Mouse (Mus musculus) heart, adult 2 months (tissue): ENCODE data around the gene Lamtor4. TPM values are rescaled to one million over a fixed set of nuclear protein-coding genes. Genes with fewer than 3 reads are reported as not detected.

Experiments used
- DNase-seq, 2 experiments: peaks; one replicate each; pipeline ENCODE4 v3.0.0; 2021
- H3K27ac ChIP-seq: fragments of 200-600 bp; 2 replicates; pipeline ENCODE4 v1.8.1; 2022
- H3K27me3 ChIP-seq: fragments of 200-500 bp; 2 replicates; pipeline ENCODE4 v1.6.1; 2012; ENCODE audit warnings: mild to moderate bottlenecking, low read length, inconsistent platforms, mixed read lengths; ENCODE audit not compliant: control insufficient read depth, insufficient read depth
- H3K36me3 ChIP-seq: fragments of 200-500 bp; 2 replicates; pipeline ENCODE4 v1.6.1; 2012; ENCODE audit warnings: low read length, inconsistent platforms; ENCODE audit not compliant: control insufficient read depth, insufficient read depth
- H3K4me1 ChIP-seq: fragments of 200-500 bp; 2 replicates; pipeline ENCODE4 v1.6.1; 2011; ENCODE audit warnings: low read length; ENCODE audit not compliant: control insufficient read depth, insufficient read depth
- H3K4me3 ChIP-seq: fragments of 200-600 bp; 2 replicates; pipeline ENCODE4 v1.8.1; 2022
- H3K79me2 ChIP-seq: fragments of 200-500 bp; replicated peaks from 2 replicates; pipeline ENCODE4 v1.6.1; 2012; ENCODE audit warnings: mild to moderate bottlenecking, inconsistent platforms, low read length, moderate library complexity, mixed read lengths; ENCODE audit not compliant: control insufficient read depth, insufficient read depth
- H3K9ac ChIP-seq: fragments of 200-500 bp; 2 replicates; pipeline ENCODE4 v1.6.1; 2012; ENCODE audit warnings: low read depth, mild to moderate bottlenecking, control low read depth, inconsistent platforms, low read length, mixed read lengths
- CTCF ChIP-seq: fragments of 200-600 bp; IDR thresholded peaks from 2 replicates; pipeline ENCODE4 v1.8.1; 2022; ENCODE audit warnings: antibody characterized with exemption, mild to moderate bottlenecking, moderate library complexity
- EP300 ChIP-seq: fragments of 200-500 bp; IDR thresholded peaks from 2 replicates; pipeline ENCODE4 v1.6.1; 2011; ENCODE audit warnings: low read depth, low read length, control low read depth; ENCODE audit not compliant: insufficient read depth
- POLR2A ChIP-seq: fragments of 200-500 bp; IDR thresholded peaks from 2 replicates; pipeline ENCODE4 v1.6.1; 2011; ENCODE audit warnings: mild to moderate bottlenecking, low read depth, low read length, control low read depth; ENCODE audit not compliant: insufficient read depth
- WGBS: fragments of 180-500 bp; shearing (Covaris S2); methylation state at CpG from one replicate; pipeline ENCODE4 v1.1.7; 2018; 5-methylcytosine and 5-hydroxymethylcytosine counted together
- intact Hi-C: fragments of 180-260 bp; cut with DNase I; formaldehyde crosslinking; loops from one replicate; pipeline ENCODE4 v1.15.1; 2025
- polyA plus RNA-seq: library from polyadenylated mRNA; depleted of rRNA; stranded (reverse); fragments of >200 nt; gene quantifications from 2 replicates; pipeline ENCODE4 v1.2.3, GENCODE M21; 2012; rRNA removed
- total RNA-seq, 2 experiments: library from RNA; stranded (reverse); gene quantifications; 2 replicates each; pipeline ENCODE4 v1.2.3; 2021

Lamtor4 gene
- total and polyA plus RNA-seq, 3 experiments: 45.5 to 151 (median 54.3) TPM

DNA sequence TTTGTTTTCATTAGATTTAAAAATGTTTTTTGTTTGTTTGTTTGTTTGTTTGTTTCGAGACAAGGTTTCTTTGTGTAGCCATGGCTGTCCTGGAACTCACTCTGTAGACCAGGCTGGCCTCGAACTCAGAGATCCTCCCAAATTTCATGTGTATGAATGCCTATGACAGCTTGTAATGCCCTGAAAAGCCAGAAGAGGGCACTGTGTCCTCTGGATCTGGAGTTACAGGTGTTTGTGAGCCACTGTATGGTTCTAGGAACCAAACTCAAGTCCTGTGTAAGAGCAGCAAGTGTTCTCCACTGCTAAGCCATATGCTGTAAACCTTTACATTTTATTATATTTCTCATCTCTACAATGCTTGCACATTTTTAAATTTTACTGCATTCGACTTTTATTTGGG lies 32.6 kb downstream of the Lamtor4 start:
- 69% methylated on average over 3 of the region's 3 CpGs for WGBS
- Histone ChIP-seq H3K9ac (no peak overlapping the region), H3K27ac (no peak overlapping the region), H3K36me3 (no peaks in the 10 kb centered on the region), H3K79me2 (no peaks in the 10 kb centered on the region), H3K4me1 (no peaks in the 10 kb centered on the region), H3K27me3 (no peaks in the 10 kb centered on the region), H3K4me3 (no peak overlapping the region)
- intact Hi-C loops: no loop called here
- TF ChIP-seq EP300: no peak
- TF ChIP-seq CTCF: peak; percentile 44
- no peak for DNase-seq

DNA sequence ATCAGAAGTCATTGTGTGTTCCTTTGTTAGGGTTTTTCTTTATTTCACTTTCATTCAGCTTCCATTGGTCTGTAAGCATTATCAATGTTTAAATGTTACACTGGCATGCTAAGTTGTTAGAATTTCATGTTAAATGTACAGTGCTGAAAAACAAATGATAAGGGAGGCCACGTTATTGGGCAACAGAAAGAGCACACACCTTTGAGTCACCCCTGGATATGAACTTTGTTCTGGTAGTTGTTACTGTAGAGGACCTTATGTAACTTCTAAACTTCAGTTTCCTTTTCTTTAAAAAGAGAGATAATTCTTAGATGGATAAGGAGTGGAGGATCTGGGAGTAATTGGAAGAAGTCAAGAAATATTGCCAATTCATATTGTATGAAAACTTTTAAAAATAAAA lies 36.4 kb downstream of the Lamtor4 start:
- intact Hi-C loops: no loop called here
- no peak for DNase-seq
- H3K9ac ChIP-seq: no peak overlapping the region
- TF ChIP-seq CTCF (no peak), EP300 (no peak), POLR2A (no peak)
- H3K4me3 ChIP-seq: no peak overlapping the region
- no peaks in the 10 kb centered on the region for H3K79me2 ChIP-seq
- WGBS: 59% methylated on average over 1 of the region's 1 CpGs
- no peaks in the 10 kb centered on the region for H3K36me3 ChIP-seq
- H3K4me1 ChIP-seq: no peaks in the 10 kb centered on the region
- H3K27ac ChIP-seq: no peak overlapping the region
- no peaks in the 10 kb centered on the region for H3K27me3 ChIP-seq

DNA sequence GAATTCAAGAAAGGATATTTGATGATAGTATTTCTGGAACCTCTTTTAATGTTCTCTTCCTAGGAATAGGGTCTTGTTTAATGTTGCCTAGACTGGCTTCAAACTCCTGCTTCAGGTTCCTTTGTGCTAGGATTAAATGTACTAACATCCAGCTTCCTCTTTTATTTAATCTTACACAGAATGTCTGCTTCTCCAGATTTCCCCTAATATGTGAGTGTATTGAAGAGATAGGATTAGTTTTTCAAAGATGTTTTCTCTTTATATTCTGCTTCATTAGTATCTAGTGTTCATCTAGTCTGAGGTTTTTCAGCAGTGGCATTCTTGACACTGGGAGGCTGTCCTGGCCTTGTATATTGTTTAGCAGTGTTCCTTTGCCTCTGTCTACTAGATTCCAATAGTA lies 38.9 kb downstream of the Lamtor4 start:
- H3K4me1 ChIP-seq: no peaks in the 10 kb centered on the region
- H3K9ac ChIP-seq: no peak overlapping the region
- no peaks in the 10 kb centered on the region for H3K27me3 ChIP-seq
- DNase-seq: no peak
- intact Hi-C loops: no loop called here
- H3K36me3 ChIP-seq: no peaks in the 10 kb centered on the region
- H3K4me3 ChIP-seq: no peak overlapping the region
- no peaks in the 10 kb centered on the region for H3K79me2 ChIP-seq
- no peak for TF ChIP-seq POLR2A
- TF ChIP-seq CTCF: no peak
- no peak for TF ChIP-seq EP300
- H3K27ac ChIP-seq: no peak overlapping the region

DNA sequence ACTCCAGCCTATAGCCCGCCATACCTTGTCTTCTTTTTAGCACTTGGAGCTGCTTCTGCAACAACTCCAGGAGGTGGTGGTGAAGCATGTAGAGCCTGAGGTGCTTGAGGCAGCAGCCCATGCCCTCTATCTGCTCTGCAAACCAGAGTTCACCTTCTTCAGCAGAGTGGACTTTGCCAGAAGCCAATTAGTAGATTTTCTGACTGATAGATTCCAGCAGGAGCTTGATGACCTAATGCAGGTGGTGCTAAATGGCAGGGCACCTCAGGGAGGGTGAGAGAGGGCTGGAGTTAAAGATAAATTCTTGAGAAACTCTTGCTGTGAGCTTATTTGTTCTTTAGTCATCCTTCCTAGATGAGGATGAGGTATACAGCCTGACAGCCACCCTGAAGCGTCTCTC lies 44.3 kb downstream of the Lamtor4 start:
- no peaks in the 10 kb centered on the region for H3K27me3 ChIP-seq
- H3K36me3 ChIP-seq: no peaks in the 10 kb centered on the region
- intact Hi-C loops: no loop called here
- TF ChIP-seq POLR2A (no peak), EP300 (no peak), CTCF (no peak)
- H3K27ac ChIP-seq: no peak overlapping the region
- H3K79me2 ChIP-seq: no peaks in the 10 kb centered on the region
- no peaks in the 10 kb centered on the region for H3K4me1 ChIP-seq
- no peak overlapping the region for H3K9ac ChIP-seq
- 74% methylated on average over 2 of the region's 2 CpGs for WGBS
- no peak for DNase-seq
- H3K4me3 ChIP-seq: no peak overlapping the region

Other genes with a start within 250 kb of the Lamtor4 start
- gene Smok3a, start 234.2 kb upstream of the Lamtor4 start, total RNA-seq: not detected
- gene Smok3a, start 234.2 kb upstream of the Lamtor4 start, polyA plus RNA-seq: not detected in 2 replicates
- gene Smok3b, start 234.1 kb upstream of the Lamtor4 start, total RNA-seq: not detected
- not detected in 2 replicates for gene Smok3b, start 234.1 kb upstream of the Lamtor4 start, polyA plus RNA-seq
- not detected for gene Smok3c, start 202.3 kb upstream of the Lamtor4 start, total RNA-seq
- not detected in 2 replicates for gene Smok3c, start 202.3 kb upstream of the Lamtor4 start, polyA plus RNA-seq
- gene Zkscan1, start 170.4 kb upstream of the Lamtor4 start, total RNA-seq: 10 to 100 TPM; 14.0 to 15.3 TPM
- 3.7 and 6.4 TPM in 2 replicates for gene Zkscan1, start 170.4 kb upstream of the Lamtor4 start, polyA plus RNA-seq
- 10 to 100 TPM; 10.1 to 11.7 TPM for gene Zscan21, start 138.6 kb upstream of the Lamtor4 start, total RNA-seq
- 5.9 and 9.4 TPM in 2 replicates for gene Zscan21, start 138.6 kb upstream of the Lamtor4 start, polyA plus RNA-seq
- 1 to 10 TPM; 8.1 to 8.8 TPM for gene Zfp113, start 99.7 kb upstream of the Lamtor4 start, total RNA-seq
- 2.1 and 2.3 TPM in 2 replicates for gene Zfp113, start 99.7 kb upstream of the Lamtor4 start, polyA plus RNA-seq
- 100 to 1,000 TPM; 121 to 135 TPM for gene Cops6, start 94.4 kb upstream of the Lamtor4 start, total RNA-seq
- gene Cops6, start 94.4 kb upstream of the Lamtor4 start, polyA plus RNA-seq: 116 and 149 TPM in 2 replicates
- 1 to 10 TPM; 7.3 to 7.5 TPM for gene Ap4m1, start 83.5 kb upstream of the Lamtor4 start, total RNA-seq
- gene Ap4m1, start 83.5 kb upstream of the Lamtor4 start, polyA plus RNA-seq: 15.2 and 16.3 TPM in 2 replicates
- gene Mcm7, start 83.1 kb upstream of the Lamtor4 start, total RNA-seq: 1 to 10 TPM; 8.8 to 9.6 TPM
- 8.5 and 9.8 TPM in 2 replicates for gene Mcm7, start 83.1 kb upstream of the Lamtor4 start, polyA plus RNA-seq
- gene Taf6, start 68.0 kb upstream of the Lamtor4 start, total RNA-seq: 10 to 100 TPM; 32.1 to 36.5 TPM
- gene Taf6, start 68.0 kb upstream of the Lamtor4 start, polyA plus RNA-seq: 56.7 and 67.5 TPM in 2 replicates
- 1 to 10 TPM; 5.9 to 7.2 TPM for gene Cnpy4, start 68.0 kb upstream of the Lamtor4 start, total RNA-seq
- 2.2 and 4.1 TPM in 2 replicates for gene Cnpy4, start 68.0 kb upstream of the Lamtor4 start, polyA plus RNA-seq
- gene Mblac1, start 61.2 kb upstream of the Lamtor4 start, total RNA-seq: 1 to 10 TPM; 2.3 to 3.5 TPM
- gene Mblac1, start 61.2 kb upstream of the Lamtor4 start, polyA plus RNA-seq: 1.6 and 1.7 TPM in 2 replicates
- 1 to 10 TPM in 1 of 2 experiments, under 1 TPM in 1; 0.98 to 1.2 TPM for gene Nxpe5, start 29.6 kb upstream of the Lamtor4 start, total RNA-seq
- gene Nxpe5, start 29.6 kb upstream of the Lamtor4 start, polyA plus RNA-seq: 0.10 and 0.26 TPM in 2 replicates
- gene BC037034, start 8.6 kb downstream of the Lamtor4 start, total RNA-seq: 1 to 10 TPM; 3.7 to 4.0 TPM
- 10.4 and 15.2 TPM in 2 replicates for gene BC037034, start 8.6 kb downstream of the Lamtor4 start, polyA plus RNA-seq
- under 1 TPM; 0.23 to 0.30 TPM for gene Gal3st4, start 17.4 kb downstream of the Lamtor4 start, total RNA-seq
- 0.29 and 0.70 TPM in 2 replicates for gene Gal3st4, start 17.4 kb downstream of the Lamtor4 start, polyA plus RNA-seq
- gene Gm43720, start 24.5 kb downstream of the Lamtor4 start, total RNA-seq: not detected
- not detected in 2 replicates for gene Gm43720, start 24.5 kb downstream of the Lamtor4 start, polyA plus RNA-seq
- gene Gpc2, start 24.5 kb downstream of the Lamtor4 start, total RNA-seq: under 1 TPM; 0.09 to 0.39 TPM
- 1.8 and 1.9 TPM in 2 replicates for gene Gpc2, start 24.5 kb downstream of the Lamtor4 start, polyA plus RNA-seq
- gene Stag3, start 24.8 kb downstream of the Lamtor4 start, total RNA-seq: not detected
- gene Stag3, start 24.8 kb downstream of the Lamtor4 start, polyA plus RNA-seq: 0.29 and 0.98 TPM in 2 replicates
- gene Pvrig, start 86.5 kb downstream of the Lamtor4 start, total RNA-seq: under 1 TPM; 0.31 to 0.41 TPM
- gene Pvrig, start 86.5 kb downstream of the Lamtor4 start, polyA plus RNA-seq: 0.14 and 0.15 TPM in 2 replicates
- gene Zfp157, start 186.0 kb downstream of the Lamtor4 start, total RNA-seq: 1 to 10 TPM; 3.5 to 4.5 TPM
- 1.9 and 5.5 TPM in 2 replicates for gene Zfp157, start 186.0 kb downstream of the Lamtor4 start, polyA plus RNA-seq